8 mouse cellular contexts compared by ENCODE assay signal in the genomic region with DNA sequence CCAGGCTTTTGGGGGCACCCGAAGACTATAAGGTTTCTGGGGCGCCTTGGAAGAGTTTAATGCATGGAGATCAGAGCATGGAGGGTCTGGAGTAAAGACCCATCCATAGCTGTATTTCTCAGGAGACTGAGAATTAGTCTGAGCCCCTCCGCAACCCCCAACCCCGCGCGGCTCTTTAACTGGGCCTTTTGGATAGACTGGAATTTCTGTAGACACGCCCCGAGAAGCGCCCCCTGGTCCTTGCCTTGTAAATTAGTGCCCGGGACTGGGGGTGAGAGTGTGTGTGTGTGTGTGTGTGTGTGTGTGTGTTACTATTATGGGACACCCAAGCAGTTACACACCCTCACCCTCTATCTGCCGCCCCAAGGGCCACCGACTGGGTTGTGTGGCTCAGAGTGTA. TPM values are rescaled to one million over a fixed set of nuclear protein-coding genes. Genes with fewer than 3 reads are reported as not detected.
DNase-seq lines count a peak whose midpoint lies in the region; ATAC-seq lines count a peak whose summit lies in the region.

No protein-coding gene starts in this region.

- peak overlapping the region; percentile 81; the same call in 1 of the 2 replicates for H3K27ac ChIP-seq in heart, embryonic 11.5 days (ENCODE audit: low read depth, low read length)
- peak overlapping the region; percentile 94 for H3K27ac ChIP-seq in heart, embryonic 15.5 days
- H3K27ac ChIP-seq in limb, embryonic 12.5 days: peak overlapping the region; percentile 91
- peak overlapping the region; percentile 64; the same call in 1 of the 2 replicates for H3K27ac ChIP-seq in neural tube, embryonic 12.5 days

- H3K9ac ChIP-seq in heart, embryonic 11.5 days (ENCODE audit: low read depth, low read length): peak overlapping the region; percentile 93
- H3K9ac ChIP-seq in heart, embryonic 15.5 days: peak overlapping the region; percentile 99
- H3K9ac ChIP-seq in limb, embryonic 12.5 days (replicated peaks): peak overlapping the region; percentile 97
- peak overlapping the region; percentile 98 for H3K9ac ChIP-seq in neural tube, embryonic 12.5 days

- H3K4me3 ChIP-seq in heart, embryonic 11.5 days (ENCODE audit: low read depth, low read length): peak overlapping the region; percentile 87
- peak overlapping the region; percentile 92 for H3K4me3 ChIP-seq in heart, embryonic 15.5 days
- H3K4me3 ChIP-seq in limb, embryonic 12.5 days (replicated peaks): peak overlapping the region; percentile 94
- peak overlapping the region; percentile 95 for H3K4me3 ChIP-seq in neural tube, embryonic 12.5 days

- peaks cover 30% of the 10 kb centered on the region for H3K4me1 ChIP-seq in heart, embryonic 11.5 days (ENCODE audit: control insufficient read depth, insufficient read depth, low read length)
- H3K4me1 ChIP-seq in heart, embryonic 15.5 days (replicated peaks): peaks cover 52% of the 10 kb centered on the region
- H3K4me1 ChIP-seq in limb, embryonic 12.5 days (replicated peaks): peaks cover 49% of the 10 kb centered on the region
- peaks cover 42% of the 10 kb centered on the region for H3K4me1 ChIP-seq in neural tube, embryonic 12.5 days

- peak overlapping the region; percentile 87 for H3K4me2 ChIP-seq in heart, embryonic 11.5 days
- peak overlapping the region; percentile 77 for H3K4me2 ChIP-seq in heart, embryonic 15.5 days
- peak overlapping the region; percentile 69 for H3K4me2 ChIP-seq in limb, embryonic 12.5 days
- H3K4me2 ChIP-seq in neural tube, embryonic 12.5 days (replicated peaks): peak overlapping the region; percentile 73

- peak; percentile 7; the same call in 1 of the 2 replicates for ATAC-seq in heart, embryonic 11.5 days (replicated peaks; ENCODE audit: insufficient number of reproducible peaks, low FRiP score, low TSS enrichment)
- ATAC-seq in heart, embryonic 15.5 days (replicated peaks; ENCODE audit: insufficient number of reproducible peaks, insufficient read depth, low FRiP score, low read depth): peak; percentile 2; the same call in 1 of the 2 replicates
- peak; percentile 46 for ATAC-seq in limb, embryonic 12.5 days (ENCODE audit: insufficient number of reproducible peaks, insufficient read depth, low FRiP score, low TSS enrichment, low read depth)
- peak; percentile 39 for ATAC-seq in neural tube, embryonic 12.5 days (ENCODE audit: low FRiP score, low read depth)

- peaks cover 8% of the 10 kb centered on the region; the same call in 1 of the 2 replicates for H3K27me3 ChIP-seq in heart, embryonic 11.5 days (ENCODE audit: control insufficient read depth, insufficient read depth, low read length)
- no peaks in the 10 kb centered on the region for H3K27me3 ChIP-seq in heart, embryonic 15.5 days
- H3K27me3 ChIP-seq in limb, embryonic 12.5 days: peaks cover 3% of the 10 kb centered on the region; the same call in 1 of the 2 replicates
- H3K27me3 ChIP-seq in neural tube, embryonic 12.5 days (replicated peaks): no peaks in the 10 kb centered on the region

- no peak for DNase-seq in heart, adult 18-20 months
- DNase-seq in ZHBTc4 (ENCODE audit: low read depth, low spot score): peak; percentile 56
- DNase-seq in frontal cortex, postnatal 25 days (ENCODE audit: low spot score in 2 of 2): no peak
- no peak for DNase-seq in spleen, postnatal 36 days (ENCODE audit: low spot score in 2 of 2)

- WGBS in heart, embryonic 11.5 days (ENCODE audit: insufficient replicate concordance): 5% methylated on average over 12 of the region's 12 CpGs
- WGBS in heart, embryonic 15.5 days: 4% methylated on average over 12 of the region's 12 CpGs
- 5% methylated on average over 12 of the region's 12 CpGs for WGBS in limb, embryonic 12.5 days
- under 1% methylated on average over 12 of the region's 12 CpGs for WGBS in neural tube, embryonic 12.5 days

- H3K9me3 ChIP-seq in heart, embryonic 11.5 days (replicated peaks; ENCODE audit: control insufficient read depth, low read length): no peaks in the 10 kb centered on the region
- H3K9me3 ChIP-seq in heart, embryonic 15.5 days (replicated peaks): no peaks in the 10 kb centered on the region
- no peaks in the 10 kb centered on the region for H3K9me3 ChIP-seq in limb, embryonic 12.5 days
- no peaks in the 10 kb centered on the region for H3K9me3 ChIP-seq in neural tube, embryonic 12.5 days

- no peaks in the 10 kb centered on the region for H3K36me3 ChIP-seq in heart, embryonic 11.5 days (ENCODE audit: control insufficient read depth, insufficient read depth, low read length)
- H3K36me3 ChIP-seq in heart, embryonic 15.5 days: no peaks in the 10 kb centered on the region
- H3K36me3 ChIP-seq in limb, embryonic 12.5 days: no peaks in the 10 kb centered on the region
- no peaks in the 10 kb centered on the region for H3K36me3 ChIP-seq in neural tube, embryonic 12.5 days

RNA-seq across cellular contexts. Expression of a gene that starts 0.5 kb away (rescaled TPM):
- polyA plus RNA-seq in heart, embryonic 11.5 days (2014; fragmentation: Nextera tagmentation; extraction: Ambion mirVana): 3.8 and 4.7 TPM in 2 replicates
- total RNA-seq in heart, adult 18-20 months (2021): 10 to 100 TPM; 25.8 to 28.1 TPM
- 4.6 and 5.1 TPM in 2 replicates for polyA plus RNA-seq in heart, embryonic 15.5 days (2015; fragmentation: Nextera tagmentation; extraction: Ambion mirVana)
- 3.3 and 4.0 TPM in 2 replicates for polyA plus RNA-seq in limb, embryonic 12.5 days (2016; fragmentation: Nextera tagmentation; extraction: Ambion mirVana)
- 6.6 and 7.4 TPM in 2 replicates for polyA plus RNA-seq in neural tube, embryonic 12.5 days (2016; fragmentation: Nextera tagmentation; extraction: Ambion mirVana)

RNA-seq across cellular contexts. Expression of a gene that starts 58.1 kb away (rescaled TPM):
- not detected in 2 replicates for polyA plus RNA-seq in heart, embryonic 11.5 days (2014; fragmentation: Nextera tagmentation; extraction: Ambion mirVana)
- 1 to 10 TPM in 1 of 2 experiments, under 1 TPM in 1; 0.90 to 1.3 TPM for total RNA-seq in heart, adult 18-20 months (2021)
- polyA plus RNA-seq in heart, embryonic 15.5 days (2015; fragmentation: Nextera tagmentation; extraction: Ambion mirVana): 0.68 and 2.3 TPM in 2 replicates
- not detected in 2 replicates for polyA plus RNA-seq in limb, embryonic 12.5 days (2016; fragmentation: Nextera tagmentation; extraction: Ambion mirVana)
- 0.28 and 0.32 TPM in 2 replicates for polyA plus RNA-seq in neural tube, embryonic 12.5 days (2016; fragmentation: Nextera tagmentation; extraction: Ambion mirVana)
